Mouse (Mus musculus): ENCODE measurements at regions not wholly inside any gene's neighbourhood (a gene's known extent, or its start where the extent isn't known, plus 50 kb on each side); places are given as distances from the start of the nearest gene placed in this dataset.
"Not testable (repeated sequence)": the region's sequence is repeated elsewhere in the genome, so short reads cannot be mapped to it uniquely, and the experiment has no call there.

DNA sequence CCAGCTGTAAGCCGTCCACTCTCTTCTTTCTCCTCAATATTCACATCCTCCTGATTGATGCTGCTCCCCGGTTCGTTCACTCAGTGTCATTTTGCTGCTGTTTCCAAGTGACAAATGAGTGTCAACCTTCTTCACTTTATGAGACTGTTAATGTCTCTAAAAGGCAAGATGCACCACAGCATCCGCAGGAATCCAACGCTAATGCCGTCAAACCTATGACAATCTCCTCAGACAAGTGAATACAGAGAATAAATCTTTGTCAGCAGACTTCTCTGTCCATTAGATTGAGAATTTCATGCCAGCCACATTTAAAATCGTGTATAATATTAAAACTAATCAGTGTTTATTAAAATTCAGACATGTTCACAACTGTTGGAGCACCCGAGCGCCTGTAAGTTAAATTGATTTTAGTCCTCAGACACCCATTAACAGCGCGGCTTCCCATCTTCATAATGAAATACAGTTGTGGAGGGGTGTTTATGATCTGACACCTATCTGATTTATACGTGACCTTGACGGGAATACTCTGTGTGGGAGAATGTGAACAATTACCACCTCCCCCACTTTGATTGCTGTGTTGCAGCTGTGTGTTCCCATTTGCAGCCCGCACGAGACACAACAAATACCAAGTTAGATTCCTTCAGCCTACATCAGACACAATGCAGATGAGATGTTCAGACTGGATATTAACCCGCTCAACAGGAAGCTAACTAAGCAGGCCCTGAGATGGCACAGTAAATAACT lies 143.7 kb upstream of the Fer start:
- Histone ChIP-seq H3K27me3 (ENCODE audit: poor library complexity, severe bottlenecking) (no peaks in the 10 kb centered on the region), H3K4me1 (no peaks in the 10 kb centered on the region), H3K36me3 (replicated peaks) (no peaks in the 10 kb centered on the region), H3K27ac (no peak overlapping the region), H3K4me3 (no peak overlapping the region), H3K9me3 (no peaks in the 10 kb centered on the region)
- WGBS, result 92% methylated on average over 16 of the region's 16 CpGs
- DNase-seq (ENCODE audit: extremely low spot score, low spot score), result no peak

DNA sequence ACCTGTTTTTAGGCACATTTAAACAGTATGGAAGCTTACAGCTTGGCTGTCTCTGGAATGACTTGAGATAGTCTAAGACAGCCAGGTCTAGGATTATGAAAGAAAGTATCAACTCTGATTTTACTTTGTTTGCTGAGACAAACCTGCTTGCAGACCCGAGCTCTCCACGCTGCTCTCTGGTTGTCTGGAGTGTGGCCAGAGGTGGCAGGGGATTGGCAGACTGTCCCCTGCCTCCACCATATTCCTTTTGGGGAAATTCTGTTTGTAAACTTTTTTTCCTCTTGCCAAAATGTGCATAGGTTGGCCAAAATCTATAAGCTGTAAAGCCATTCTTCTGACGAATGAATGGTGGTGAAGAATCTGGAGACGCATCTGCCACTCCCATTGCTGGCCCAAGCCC lies 143.1 kb upstream of the Fer start:
- 88% methylated on average over 4 of the region's 4 CpGs for WGBS
- Histone ChIP-seq H3K36me3 (replicated peaks) (no peaks in the 10 kb centered on the region), H3K27me3 (ENCODE audit: poor library complexity, severe bottlenecking) (no peaks in the 10 kb centered on the region), H3K27ac (no peak overlapping the region), H3K4me1 (no peaks in the 10 kb centered on the region), H3K4me3 (no peak overlapping the region), H3K9me3 (no peaks in the 10 kb centered on the region)
- DNase-seq (ENCODE audit: extremely low spot score, low spot score), result no peak

DNA sequence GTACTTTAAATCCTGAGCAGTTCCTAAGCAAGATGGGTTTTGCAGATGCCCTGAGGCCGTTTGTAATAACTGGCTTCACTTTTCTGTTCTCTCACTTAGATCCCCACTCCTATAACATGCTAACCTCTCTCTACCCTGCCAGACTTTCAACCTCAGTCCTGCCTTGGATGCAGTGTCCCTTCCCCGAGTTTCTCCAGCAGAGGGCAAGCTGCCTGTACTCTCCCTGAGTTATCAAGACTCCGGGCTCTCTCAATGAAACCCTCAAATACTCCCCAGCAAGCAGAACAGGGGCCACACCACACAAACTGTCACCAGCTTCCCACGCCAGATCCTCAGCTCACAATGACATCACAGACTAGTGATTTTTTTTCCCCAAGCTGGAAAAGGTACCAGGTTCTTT lies 142.0 kb upstream of the Fer start:
- no peaks in the 10 kb centered on the region for H3K9me3 ChIP-seq
- DNase-seq (ENCODE audit: extremely low spot score, low spot score), result no peak
- H3K4me3 ChIP-seq, result no peak overlapping the region
- 45% methylated on average over 4 of the region's 4 CpGs for WGBS
- H3K27me3 ChIP-seq (ENCODE audit: poor library complexity, severe bottlenecking), result no peaks in the 10 kb centered on the region
- H3K27ac ChIP-seq, result no peak overlapping the region
- H3K4me1 ChIP-seq, result no peaks in the 10 kb centered on the region
- no peaks in the 10 kb centered on the region for H3K36me3 ChIP-seq (replicated peaks)

DNA sequence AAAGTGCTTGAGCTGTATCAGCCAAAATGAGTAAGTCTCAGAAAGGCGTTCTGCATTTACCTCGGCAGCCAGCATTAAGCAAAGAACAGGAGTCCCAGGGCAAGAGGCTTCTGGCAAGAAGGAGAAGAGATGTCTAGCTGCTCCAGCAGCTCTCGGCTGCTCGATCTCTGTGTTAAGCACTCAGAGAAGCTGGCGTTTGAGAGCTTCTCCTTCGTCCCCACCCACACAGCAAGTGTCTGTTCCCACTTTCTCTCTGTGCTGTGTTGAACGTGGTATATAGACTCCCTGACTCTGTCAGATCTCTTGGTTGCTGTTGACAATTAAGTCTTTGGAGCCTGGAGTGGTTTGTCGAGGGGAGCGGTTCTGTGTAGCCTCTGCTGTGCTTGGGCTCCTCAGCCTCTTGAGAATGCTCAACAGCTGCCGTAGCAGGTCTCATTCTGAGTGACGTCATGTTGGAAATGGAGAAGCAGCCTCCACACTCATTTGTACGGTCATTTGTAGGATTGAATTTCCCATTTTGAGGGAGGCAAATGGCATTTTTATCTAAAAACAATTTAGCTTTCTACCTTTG lies 140.3 kb upstream of the Fer start:
- Histone ChIP-seq H3K9me3 (no peaks in the 10 kb centered on the region), H3K36me3 (replicated peaks) (no peaks in the 10 kb centered on the region), H3K4me1 (no peaks in the 10 kb centered on the region), H3K27ac (no peak overlapping the region), H3K4me3 (no peak overlapping the region), H3K27me3 (ENCODE audit: poor library complexity, severe bottlenecking) (no peaks in the 10 kb centered on the region)
- WGBS, result 87% methylated on average over 12 of the region's 12 CpGs
- no peak for DNase-seq (ENCODE audit: extremely low spot score, low spot score)

DNA sequence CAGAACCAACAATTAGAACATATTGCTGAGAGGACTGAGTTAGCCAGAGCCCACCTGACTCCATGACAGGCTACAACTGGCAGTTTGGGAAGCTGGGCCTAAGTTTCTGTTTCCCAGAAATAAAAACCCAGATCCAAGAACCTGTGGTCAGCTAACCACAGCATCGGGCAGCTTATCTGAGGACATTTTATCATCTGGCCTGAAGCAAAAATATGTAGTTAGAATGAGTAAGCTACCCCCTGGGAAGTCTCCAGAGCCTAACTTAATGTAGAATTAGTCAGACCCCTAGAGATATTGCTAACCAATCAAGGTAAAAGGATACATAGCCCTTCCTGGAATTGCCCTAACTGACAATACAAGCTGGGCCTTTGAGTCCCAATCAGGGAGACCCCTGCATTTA lies 124.7 kb upstream of the Fer start:
- Histone ChIP-seq H3K36me3 (replicated peaks) (no peaks in the 10 kb centered on the region), H3K4me1 (no peaks in the 10 kb centered on the region), H3K4me3 (no peak overlapping the region), H3K9me3 (peaks cover 6% of the 10 kb centered on the region; the same call in 1 of the 2 replicates), H3K27ac (no peak overlapping the region), H3K27me3 (ENCODE audit: poor library complexity, severe bottlenecking) (no peaks in the 10 kb centered on the region)
- 90% methylated on average over 1 of the region's 1 CpGs for WGBS
- no peak for DNase-seq (ENCODE audit: extremely low spot score, low spot score)

DNA sequence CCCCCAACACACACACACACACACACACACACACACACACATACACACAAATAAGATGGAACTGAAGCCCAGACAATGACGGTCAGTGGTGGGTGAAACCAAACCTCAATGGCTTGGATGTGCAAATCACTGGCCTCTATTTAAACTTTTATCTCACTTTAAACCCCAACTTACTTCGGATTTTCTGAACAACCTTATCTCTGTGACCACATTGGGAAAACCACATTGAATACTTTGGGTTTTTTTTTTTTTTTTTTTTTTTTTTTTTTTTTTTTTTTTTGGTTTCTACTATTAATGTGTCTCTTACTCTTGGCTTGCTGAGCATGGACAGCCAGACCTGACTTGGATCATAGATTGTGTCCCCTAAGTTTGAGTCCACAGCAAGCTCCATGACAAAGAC lies 123.2 kb upstream of the Fer start:
- no peaks in the 10 kb centered on the region for H3K27me3 ChIP-seq (ENCODE audit: poor library complexity, severe bottlenecking)
- H3K4me1 ChIP-seq, result no peaks in the 10 kb centered on the region
- no peaks in the 10 kb centered on the region for H3K36me3 ChIP-seq (replicated peaks)
- H3K4me3 ChIP-seq, result no peak overlapping the region
- peaks cover 6% of the 10 kb centered on the region; the same call in 1 of the 2 replicates for H3K9me3 ChIP-seq
- no peak overlapping the region for H3K27ac ChIP-seq
- no peak for DNase-seq (ENCODE audit: extremely low spot score, low spot score)
- WGBS, result 84% methylated on average over 2 of the region's 2 CpGs

DNA sequence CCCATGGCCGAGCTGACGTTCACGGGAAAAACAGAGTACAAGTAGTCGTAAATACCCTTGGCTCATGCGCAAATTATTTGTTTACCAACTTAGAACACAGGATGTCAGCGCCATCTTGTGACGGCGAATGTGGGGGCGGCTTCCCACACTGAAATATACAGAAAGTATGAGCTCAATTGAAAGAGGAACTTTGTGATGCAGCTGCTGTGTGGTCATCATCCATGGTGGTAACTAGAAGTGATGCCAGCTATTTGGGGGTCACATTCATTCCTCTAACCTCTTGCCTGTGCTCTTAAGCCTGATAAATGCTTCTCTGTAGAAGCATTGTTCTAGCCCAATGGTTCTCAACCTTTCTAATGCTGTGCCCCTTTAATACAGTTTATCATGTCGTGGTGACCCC lies 113.6 kb upstream of the Fer start:
- WGBS, result 95% methylated on average over 6 of the region's 10 CpGs
- H3K4me1 ChIP-seq; H3K4me3 ChIP-seq; H3K27me3 ChIP-seq (ENCODE audit: poor library complexity, severe bottlenecking); DNase-seq (ENCODE audit: extremely low spot score, low spot score); H3K36me3 ChIP-seq (replicated peaks); H3K9me3 ChIP-seq; H3K27ac ChIP-seq: not testable (repeated sequence)

DNA sequence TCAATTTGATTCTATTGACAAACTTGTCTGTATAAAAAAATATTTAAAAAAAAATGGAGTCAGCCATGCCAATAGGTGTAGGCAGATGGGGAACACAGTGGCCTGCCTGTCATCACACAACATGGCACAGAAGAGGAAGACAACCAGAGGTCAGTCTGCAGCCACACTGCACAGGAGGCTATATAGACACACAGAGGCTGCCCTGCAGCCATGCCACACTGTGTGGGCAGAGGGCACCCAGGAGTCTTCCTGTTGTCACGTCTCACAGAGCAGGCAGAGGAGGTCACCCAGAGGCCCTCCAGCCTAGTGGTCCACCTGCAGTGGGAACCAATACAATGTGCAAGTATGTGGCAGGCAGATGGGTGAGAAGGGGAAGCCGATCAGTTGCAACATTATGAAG lies 108.5 kb upstream of the Fer start:
- WGBS, result 88% methylated on average over 2 of the region's 2 CpGs
- no peak for DNase-seq (ENCODE audit: extremely low spot score, low spot score)
- H3K4me3 ChIP-seq, result no peak overlapping the region
- no peaks in the 10 kb centered on the region for H3K27me3 ChIP-seq (ENCODE audit: poor library complexity, severe bottlenecking)
- no peaks in the 10 kb centered on the region for H3K9me3 ChIP-seq
- no peaks in the 10 kb centered on the region for H3K36me3 ChIP-seq (replicated peaks)
- H3K27ac ChIP-seq, result no peak overlapping the region
- H3K4me1 ChIP-seq, result no peaks in the 10 kb centered on the region

DNA sequence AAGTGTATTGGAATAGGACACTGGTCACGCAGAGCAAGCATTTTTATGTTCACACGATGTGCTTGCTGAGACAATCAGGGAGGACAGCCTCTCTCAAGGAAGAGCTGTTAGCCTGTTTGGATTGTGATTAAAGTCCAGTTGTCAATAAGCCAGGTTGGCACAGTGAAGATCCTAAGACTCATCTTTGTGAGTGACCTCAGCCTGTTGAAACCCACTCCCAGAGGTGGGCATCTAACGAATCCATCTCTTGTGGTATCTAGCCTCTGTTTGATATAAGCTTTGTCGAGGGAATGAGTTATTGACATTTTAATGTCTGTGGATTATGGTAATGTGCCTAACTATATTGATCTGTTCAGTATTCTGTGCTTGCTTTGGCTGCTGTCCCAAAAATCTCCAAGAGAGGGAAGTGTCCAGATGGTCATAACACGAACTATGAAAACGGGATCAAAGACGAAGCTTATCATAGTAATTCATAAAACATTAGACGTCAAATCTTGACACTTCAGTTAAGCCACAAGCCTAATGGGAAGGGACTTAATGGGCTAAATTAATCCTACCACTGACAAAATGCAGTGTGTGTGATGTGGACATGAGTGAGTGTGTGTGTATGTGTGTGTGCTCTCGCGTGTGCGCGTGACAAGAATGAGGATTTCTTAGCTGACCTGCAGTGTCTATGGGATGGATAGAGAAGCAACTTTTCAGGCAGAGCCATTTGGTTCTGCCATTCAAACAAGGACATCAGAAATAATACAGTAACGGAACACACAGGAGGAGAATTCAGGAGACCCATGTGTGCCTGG lies 104.8 kb upstream of the Fer start:
- H3K9me3 ChIP-seq, result no peaks in the 10 kb centered on the region
- no peaks in the 10 kb centered on the region for H3K4me1 ChIP-seq
- no peak for DNase-seq (ENCODE audit: extremely low spot score, low spot score)
- H3K4me3 ChIP-seq, result no peak overlapping the region
- no peak overlapping the region for H3K27ac ChIP-seq
- H3K27me3 ChIP-seq (ENCODE audit: poor library complexity, severe bottlenecking), result no peaks in the 10 kb centered on the region
- no peaks in the 10 kb centered on the region for H3K36me3 ChIP-seq (replicated peaks)
- 96% methylated on average over 13 of the region's 13 CpGs for WGBS

DNA sequence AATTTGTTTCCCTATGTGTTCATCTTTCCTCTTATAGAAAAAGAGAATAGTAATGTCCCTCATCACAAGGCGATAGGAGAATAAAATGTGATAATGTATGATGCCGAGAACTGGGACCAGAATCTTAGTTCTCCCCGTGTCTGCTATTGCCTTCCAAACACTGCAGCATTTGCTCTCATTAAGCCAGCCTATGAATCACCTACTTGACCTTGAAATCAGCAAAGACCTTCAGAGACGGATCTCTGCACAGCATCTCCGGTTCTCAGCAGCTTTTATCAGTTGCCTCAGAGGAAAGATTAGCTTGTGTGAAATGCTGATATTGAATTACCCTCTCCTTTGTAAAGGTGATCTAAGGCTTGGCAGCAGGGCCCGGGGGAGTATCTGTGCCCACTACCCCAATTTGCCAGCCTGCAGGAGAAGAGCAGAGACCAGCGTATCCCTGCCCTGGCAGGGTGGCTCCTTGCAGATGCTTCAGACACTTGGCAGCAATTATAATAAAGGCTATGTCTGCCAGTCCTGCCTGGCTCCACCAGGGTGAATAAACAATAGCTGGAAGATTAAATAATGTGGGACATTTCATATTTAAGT lies 104.0 kb upstream of the Fer start:
- no peaks in the 10 kb centered on the region for H3K36me3 ChIP-seq (replicated peaks)
- no peaks in the 10 kb centered on the region for H3K27me3 ChIP-seq (ENCODE audit: poor library complexity, severe bottlenecking)
- no peak for DNase-seq (ENCODE audit: extremely low spot score, low spot score)
- H3K4me3 ChIP-seq, result no peak overlapping the region
- no peaks in the 10 kb centered on the region for H3K9me3 ChIP-seq
- H3K4me1 ChIP-seq, result no peaks in the 10 kb centered on the region
- 91% methylated on average over 7 of the region's 7 CpGs for WGBS
- H3K27ac ChIP-seq, result no peak overlapping the region

DNA sequence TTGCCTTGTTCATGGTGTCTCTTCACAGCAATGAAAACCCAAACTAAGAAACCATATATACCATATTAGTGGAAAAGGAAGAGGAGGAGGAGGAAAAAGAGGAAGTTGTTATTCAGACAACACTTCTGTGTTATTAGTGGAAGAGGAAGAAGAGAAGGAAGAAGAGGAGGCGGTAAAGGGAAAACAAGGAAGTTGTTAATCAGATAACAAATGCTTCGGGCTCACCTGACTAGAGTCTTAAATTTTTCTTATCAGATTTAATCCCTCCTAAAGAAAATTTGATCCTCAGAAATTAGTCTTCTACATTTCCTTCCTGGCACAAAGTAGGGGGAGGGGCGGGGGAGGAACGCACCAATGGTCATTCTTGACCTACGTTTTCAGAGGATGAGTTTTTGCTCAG lies 101.8 kb upstream of the Fer start:
- no peaks in the 10 kb centered on the region for H3K36me3 ChIP-seq (replicated peaks)
- H3K4me1 ChIP-seq, result no peaks in the 10 kb centered on the region
- WGBS, result 94% methylated on average over 5 of the region's 5 CpGs
- no peak overlapping the region for H3K4me3 ChIP-seq
- H3K27ac ChIP-seq, result no peak overlapping the region
- DNase-seq (ENCODE audit: extremely low spot score, low spot score), result no peak
- no peaks in the 10 kb centered on the region for H3K9me3 ChIP-seq
- no peaks in the 10 kb centered on the region for H3K27me3 ChIP-seq (ENCODE audit: poor library complexity, severe bottlenecking)

DNA sequence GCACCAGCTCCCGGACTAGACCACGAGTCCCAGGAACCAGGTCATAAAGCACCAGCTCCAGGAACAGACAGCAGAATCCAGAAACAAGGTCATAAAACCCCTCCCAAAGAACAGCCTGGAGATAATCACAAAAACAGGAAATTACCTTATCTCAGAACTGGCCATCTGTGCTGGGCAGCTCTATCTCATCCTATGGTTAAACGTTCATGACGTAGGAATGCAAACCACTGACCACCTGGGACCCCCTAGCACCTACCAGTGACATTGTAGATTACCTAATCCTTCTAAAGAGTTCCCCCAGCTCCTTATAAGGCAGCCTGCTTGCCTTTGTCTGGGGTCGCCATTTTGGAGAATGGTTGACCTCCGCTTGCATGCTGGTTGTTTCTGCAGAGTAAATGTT lies 91.8 kb upstream of the Fer start:
- H3K27me3 ChIP-seq (ENCODE audit: poor library complexity, severe bottlenecking), result no peaks in the 10 kb centered on the region
- 96% methylated on average over 6 of the region's 6 CpGs for WGBS
- H3K4me1 ChIP-seq, result no peaks in the 10 kb centered on the region
- H3K27ac ChIP-seq, result no peak overlapping the region
- DNase-seq (ENCODE audit: extremely low spot score, low spot score), result no peak
- peaks cover 4% of the 10 kb centered on the region; the same call in 1 of the 2 replicates for H3K9me3 ChIP-seq
- H3K4me3 ChIP-seq, result no peak overlapping the region
- H3K36me3 ChIP-seq (replicated peaks), result no peaks in the 10 kb centered on the region
